Mouse (Mus musculus) olfactory bulb, adult 2 months (tissue): ENCODE results near the gene 6820408C15Rik.

Source experiments
- CTCF ChIP-seq: fragments of 200-500 bp; IDR thresholded peaks from 2 replicates; pipeline ENCODE4 v1.5.1; 2012; ENCODE audit warnings: low read depth, mild to moderate bottlenecking, low read length, moderate library complexity; ENCODE audit not compliant: insufficient read depth
- POLR2A ChIP-seq: fragments of 200-500 bp; IDR thresholded peaks from 2 replicates; pipeline ENCODE4 v1.6.1; 2012; ENCODE audit warnings: mild to moderate bottlenecking, low read depth, low read length, moderate library complexity; ENCODE audit not compliant: insufficient read depth

GRCm38 (mm10) chr2:152464570-152465150, 49.3 kb downstream of the 6820408C15Rik start, which contains the start of gene Defb23:
- TF ChIP-seq POLR2A, result no peak
- no peak for TF ChIP-seq CTCF
